Mouse (Mus musculus) CH12.LX (cell line): ENCODE data around the gene Hoxb5. TPM values are rescaled to one million over a fixed set of nuclear protein-coding genes. Genes with fewer than 3 reads are reported as not detected.

ENCODE experiments used
- DNase-seq: peaks from one replicate; pipeline ENCODE4 v3.0.0-alpha.2; 2013; ENCODE audit errors: extremely low read depth
- H3K27ac ChIP-seq: 2 replicates; pipeline ENCODE4 v1.5.1; 2012; ENCODE audit warnings: low read depth, mild to moderate bottlenecking, control low read depth, moderate library complexity; ENCODE audit not compliant: insufficient read depth
- H3K27me3 ChIP-seq: replicated peaks from 2 replicates; pipeline ENCODE3; 2012; ENCODE audit warnings: inconsistent platforms
- H3K36me3 ChIP-seq, 2 experiments: replicated peaks in 1 of 2; 2 replicates each; pipeline versions ENCODE3 to v1.6.1; 2012; ENCODE audit warnings: inconsistent platforms in 1 of 2, low read length in 1 of 2, mild to moderate bottlenecking in 1 of 2, mixed read lengths in 1 of 2, moderate library complexity in 1 of 2; ENCODE audit not compliant: control insufficient read depth in 1 of 2, insufficient read depth in 1 of 2
- H3K4me1 ChIP-seq, 2 experiments: 2 replicates each; pipeline ENCODE4 v1.6.1; 2012; ENCODE audit warnings: inconsistent platforms in 1 of 2, moderate library complexity in 1 of 2; ENCODE audit not compliant: insufficient read depth in 2 of 2, control insufficient read depth in 1 of 2
- H3K4me2 ChIP-seq: 2 replicates; pipeline ENCODE4 v1.6.1; 2012; ENCODE audit warnings: low read depth, mild to moderate bottlenecking, control low read depth; ENCODE audit not compliant: poor library complexity, insufficient read depth, severe bottlenecking
- H3K4me3 ChIP-seq, 3 experiments: fragments of 150-350 bp in 1 of 3; sonication (generic) in 1 of 3; replicated peaks in 1 of 3; 2 replicates each; pipeline versions ENCODE3 to v1.5.1; 2011 to 2012; ENCODE audit warnings: low read depth in 2 of 3, low read length in 2 of 3, mild to moderate bottlenecking in 2 of 3, moderate library complexity in 2 of 3, control low read depth in 1 of 3, improper control_type of control experiment in 1 of 3, inconsistent platforms in 1 of 3, mixed read lengths in 1 of 3; ENCODE audit not compliant: poor library complexity in 1 of 3
- H3K79me2 ChIP-seq: replicated peaks from 2 replicates; pipeline ENCODE4 v1.6.1; 2012; ENCODE audit warnings: mild to moderate bottlenecking, moderate library complexity; ENCODE audit not compliant: control insufficient read depth, poor library complexity, insufficient read depth, severe bottlenecking; ENCODE audit errors: extremely low read depth
- H3K9ac ChIP-seq: 2 replicates; pipeline ENCODE4 v1.6.1; 2012; ENCODE audit warnings: low read depth, mild to moderate bottlenecking, control low read depth, moderate library complexity; ENCODE audit not compliant: insufficient read depth
- H3K9me3 ChIP-seq: replicated peaks from 2 replicates; pipeline ENCODE3; 2012; ENCODE audit warnings: low read length, inconsistent platforms, mixed read lengths
- BHLHE40 ChIP-seq: IDR thresholded peaks from 2 replicates; pipeline ENCODE4 v1.6.1; 2011; ENCODE audit warnings: mild to moderate bottlenecking, low read depth, low read length, improper control_type of control experiment
- CHD1 ChIP-seq: IDR thresholded peaks from 2 replicates; pipeline ENCODE4 v1.6.1; 2012; ENCODE audit warnings: low read depth, low read length, improper control_type of control experiment, inconsistent platforms
- CHD2 ChIP-seq: IDR thresholded peaks from 2 replicates; pipeline ENCODE4 v1.6.1; 2011; ENCODE audit warnings: low read length, improper control_type of control experiment
- CTCF ChIP-seq, 2 experiments: IDR thresholded peaks in 1 of 2; conservative IDR thresholded peaks in 1 of 2; 2 replicates each; pipeline ENCODE4 v1.5.1; 2011 to 2012; ENCODE audit warnings: low read depth in 2 of 2, low read length in 2 of 2, improper control_type of control experiment in 1 of 2, inconsistent platforms in 1 of 2, mild to moderate bottlenecking in 1 of 2, moderate library complexity in 1 of 2
- EP300 ChIP-seq: IDR thresholded peaks from 2 replicates; pipeline ENCODE4 v1.6.1; 2011; ENCODE audit warnings: low read length, improper control_type of control experiment
- HCFC1 ChIP-seq: IDR thresholded peaks from 2 replicates; pipeline ENCODE4 v1.6.1; 2012; ENCODE audit warnings: low read depth, mild to moderate bottlenecking, inconsistent platforms, low read length, improper control_type of control experiment
- IRF4 ChIP-seq: IDR thresholded peaks from 2 replicates; pipeline ENCODE4 v1.6.1; 2014; ENCODE audit warnings: low read depth, mild to moderate bottlenecking, inconsistent platforms, low read length, improper control_type of control experiment
- JUN ChIP-seq: IDR thresholded peaks from 2 replicates; pipeline ENCODE4 v1.6.1; 2011; ENCODE audit warnings: low read depth, mild to moderate bottlenecking, low read length, improper control_type of control experiment, moderate library complexity; ENCODE audit not compliant: insufficient read depth
- JUND ChIP-seq: conservative IDR thresholded peaks from 2 replicates; pipeline ENCODE4 v1.6.1; 2011; ENCODE audit warnings: low read depth, low read length, improper control_type of control experiment
- KAT2A ChIP-seq: IDR thresholded peaks from 2 replicates; pipeline ENCODE4 v1.6.1; 2012; ENCODE audit warnings: low read length, improper control_type of control experiment, inconsistent platforms; ENCODE audit not compliant: insufficient replicate concordance
- MAFK ChIP-seq: IDR thresholded peaks from 2 replicates; pipeline ENCODE4 v1.6.1; 2011; ENCODE audit warnings: low read length, improper control_type of control experiment; ENCODE audit not compliant: insufficient replicate concordance
- MXI1 ChIP-seq: IDR thresholded peaks from 2 replicates; pipeline ENCODE4 v1.6.1; 2011; ENCODE audit warnings: mild to moderate bottlenecking, low read depth, low read length, improper control_type of control experiment
- MYC ChIP-seq: IDR thresholded peaks from 2 replicates; pipeline ENCODE4 v1.6.1; 2011; ENCODE audit warnings: low read depth, mild to moderate bottlenecking, improper control_type of control experiment, low read length
- NELFE ChIP-seq: IDR thresholded peaks from 2 replicates; pipeline ENCODE4 v1.6.1; 2011; ENCODE audit warnings: low read depth, low read length, improper control_type of control experiment
- PAX5 ChIP-seq: IDR thresholded peaks from 2 replicates; pipeline ENCODE4 v1.6.1; 2012; ENCODE audit warnings: low read length, inconsistent platforms, mixed read lengths
- RAD21 ChIP-seq: IDR thresholded peaks from 2 replicates; pipeline ENCODE4 v1.6.1; 2011; ENCODE audit warnings: low read depth, mild to moderate bottlenecking, low read length, improper control_type of control experiment, moderate library complexity
- SIN3A ChIP-seq: IDR thresholded peaks from 2 replicates; pipeline ENCODE4 v1.6.1; 2012; ENCODE audit warnings: low read length, improper control_type of control experiment, inconsistent platforms
- UBTF ChIP-seq: IDR thresholded peaks from 2 replicates; pipeline ENCODE4 v1.6.1; 2012; ENCODE audit warnings: low read depth, mild to moderate bottlenecking, inconsistent platforms, low read length, improper control_type of control experiment, moderate library complexity
- USF1 ChIP-seq: IDR thresholded peaks from 2 replicates; pipeline ENCODE4 v1.6.1; 2014; ENCODE audit warnings: low read depth, mild to moderate bottlenecking, inconsistent platforms, low read length, improper control_type of control experiment
- USF2 ChIP-seq: conservative IDR thresholded peaks from 2 replicates; pipeline ENCODE4 v1.6.1; 2011; ENCODE audit warnings: low read depth, low read length, improper control_type of control experiment
- ZKSCAN1 ChIP-seq: IDR thresholded peaks from 2 replicates; pipeline ENCODE4 v1.6.1; 2012; ENCODE audit warnings: low read depth, inconsistent platforms, low read length, improper control_type of control experiment, borderline replicate concordance
- ZNF384 ChIP-seq: IDR thresholded peaks from 2 replicates; pipeline ENCODE4 v1.6.1; 2012; ENCODE audit warnings: low read depth, low read length, improper control_type of control experiment, inconsistent platforms
- dilution Hi-C: fragments of 300-500 bp; cut with MboI; formaldehyde crosslinking; loops from 2 replicates; pipeline ENCODE4 v1.14.3; 2020; ENCODE audit warnings: low sequenced_read_pairs; ENCODE audit not compliant: extremely low pct_unique_long_range_greater_than_20kb, extremely low pct_ligation_motif_present
- in situ Hi-C: fragments of 300-500 bp; cut with MboI; formaldehyde crosslinking; loops from 3 replicates; pipeline ENCODE4 v1.14.3; 2019; ENCODE audit warnings: low sequenced_read_pairs, low pct_ligation_motif_present, low pct_unique_long_range_greater_than_20kb, mixed read lengths
- polyA plus RNA-seq: library from polyadenylated mRNA; unstranded; fragments of >175 nt; gene quantifications from 2 replicates; pipeline ENCODE4 v1.2.1, GENCODE M21; 2012; ENCODE audit warnings: low read depth; ENCODE audit not compliant: insufficient read length
- total RNA-seq, 2 experiments: library from RNA; depleted of rRNA; stranded (reverse); fragments of 300-350 nt in 1 of 2; fragments of >200 nt in 1 of 2; gene quantifications; 2 replicates each; pipeline ENCODE4 v1.2.3; 2012 to 2014

The Hoxb5 gene
- total RNA-seq (2012; rRNA removed) (0.04 and 0.08 TPM in 2 replicates), total RNA-seq (2014; rRNA removed) (not detected in 2 replicates), polyA plus RNA-seq (0.13 TPM in 1 of 2 replicates, not detected in the other)

GRCm38 (mm10) chr11:96303151-96304099 lies at the start of gene Hoxb5:
Hoxb5 (plus strand) TSS chr11:96303336.
- Histone ChIP-seq H3K4me2 (no peak within 1 kb of the TSS), H3K79me2 (no peaks in the 10 kb centered on the region), H3K9me3 (peaks cover 33% of the 10 kb centered on the region), H3K4me1 (no peaks in the 10 kb centered on the region), H3K9ac (no peak within 1 kb of the TSS), H3K27ac (no peak within 1 kb of the TSS), H3K27me3 (peaks cover 62% of the 10 kb centered on the region), H3K4me3 (no peak within 1 kb of the TSS), H3K36me3 (no peaks in the 10 kb centered on the region)
- no peak for TF ChIP-seq CHD2
- in situ Hi-C loops = loop anchor here (25.0 kb wide), 1 partner anchor 234 kb away; no protein-coding TSS in a partner anchor
- dilution Hi-C loops = no loop called here
- no peak for DNase-seq

- Histone ChIP-seq H3K27ac (no peak overlapping the region), H3K36me3 (no peaks in the 10 kb centered on the region), H3K4me2 (peak overlapping the region; percentile 19; the same call in 1 of the 2 replicates), H3K79me2 (no peaks in the 10 kb centered on the region), H3K9ac (no peak overlapping the region), H3K4me3 (no peak overlapping the region), H3K27me3 (peaks cover 96% of the 10 kb centered on the region), H3K9me3 (no peaks in the 10 kb centered on the region), H3K4me1 (peaks cover 7 to 14% of the 10 kb centered on the region in 2 experiments; a peak in 3 of 4 replicates)
- TF ChIP-seq RAD21 = no peak
- TF ChIP-seq USF1 = no peak
- TF ChIP-seq SIN3A = no peak
- TF ChIP-seq MXI1 = no peak
- no peak for TF ChIP-seq PAX5
- no peak for TF ChIP-seq NELFE
- no peak for TF ChIP-seq CHD1
- dilution Hi-C loops = no loop called here
- DNase-seq = no peak
- in situ Hi-C loops = no loop called here
Measured at GRCm38 (mm10) chr11:96254221-96254620, 48.9 kb upstream of the Hoxb5 start.

- H3K27ac ChIP-seq = no peak overlapping the region
- H3K79me2 ChIP-seq = no peaks in the 10 kb centered on the region
- in situ Hi-C loops (no loop called here), dilution Hi-C loops (no loop called here)
- no peak overlapping the region for H3K4me3 ChIP-seq
- peaks cover 92% of the 10 kb centered on the region for H3K27me3 ChIP-seq
- DNase-seq = no peak
- peaks cover 7 to 14% of the 10 kb centered on the region in 2 experiments; a peak in 3 of 4 replicates for H3K4me1 ChIP-seq
- no peak overlapping the region for H3K4me2 ChIP-seq
- H3K9ac ChIP-seq = no peak overlapping the region
- no peaks in the 10 kb centered on the region for H3K9me3 ChIP-seq
- no peaks in the 10 kb centered on the region for H3K36me3 ChIP-seq
- TF ChIP-seq ZKSCAN1 (no peak), SIN3A (no peak), BHLHE40 (no peak), JUND (no peak), KAT2A (no peak), USF2 (no peak), HCFC1 (no peak), MYC (no peak), UBTF (no peak), ZNF384 (no peak), CHD2 (no peak), MAFK (no peak), JUN (no peak), CTCF (conservative IDR thresholded peaks at IDR 0.05 in 1 of 2, IDR thresholded peaks at IDR 0.05 in 1 of 2; ENCODE audit: low read depth in 2 of 2, low read length in 2 of 2) (no peak), NELFE (no peak), EP300 (no peak), IRF4 (no peak)
Measured at GRCm38 (mm10) chr11:96255111-96255995, 47.8 kb upstream of the Hoxb5 start.
